Mouse (Mus musculus) liver, adult 2 months (tissue): Measurements from ENCODE around the gene Stk16. TPM values are rescaled to one million over a fixed set of nuclear protein-coding genes. Genes with fewer than 3 reads are reported as not detected.
A peak's percentile ranks its signal among the peaks of the same experiment; 100 is the strongest.

Experiments
- DNase-seq: peaks from one replicate; pipeline ENCODE4 v3.0.0-alpha.2; 2011; ENCODE audit warnings: low read depth, low spot score; ENCODE audit errors: extremely low read depth
- H3K27ac ChIP-seq: fragments of 200-500 bp; replicated peaks from 2 replicates; pipeline ENCODE4 v1.5.1; 2012; ENCODE audit warnings: low read depth, mild to moderate bottlenecking, control low read depth, inconsistent platforms, low read length; ENCODE audit not compliant: insufficient read depth
- H3K27me3 ChIP-seq: fragments of 200-500 bp; 2 replicates; pipeline ENCODE4 v1.6.1; 2012; ENCODE audit warnings: mild to moderate bottlenecking, moderate library complexity, low read length, inconsistent platforms; ENCODE audit not compliant: control insufficient read depth, insufficient read depth
- H3K36me3 ChIP-seq: fragments of 200-500 bp; 2 replicates; pipeline ENCODE4 v1.6.1; 2012; ENCODE audit warnings: low read length, inconsistent platforms; ENCODE audit not compliant: control insufficient read depth, insufficient read depth
- H3K4me1 ChIP-seq: fragments of 200-500 bp; 2 replicates; pipeline ENCODE4 v1.6.1; 2011; ENCODE audit warnings: low read length; ENCODE audit not compliant: control insufficient read depth, insufficient read depth
- H3K4me3 ChIP-seq: fragments of 200-500 bp; 2 replicates; pipeline ENCODE4 v1.5.1; 2011; ENCODE audit warnings: low read depth, mild to moderate bottlenecking, control low read depth, low read length, moderate library complexity; ENCODE audit not compliant: insufficient read depth
- H3K79me2 ChIP-seq: fragments of 200-500 bp; 2 replicates; pipeline ENCODE4 v1.6.1; 2012; ENCODE audit warnings: inconsistent platforms, mild to moderate bottlenecking, low read length, moderate library complexity; ENCODE audit not compliant: control insufficient read depth, insufficient read depth
- H3K9ac ChIP-seq: fragments of 200-500 bp; 2 replicates; pipeline ENCODE4 v1.6.1; 2012; ENCODE audit warnings: low read depth, mild to moderate bottlenecking, control low read depth, inconsistent platforms, low read length
- CTCF ChIP-seq: fragments of 200-500 bp; IDR thresholded peaks from 2 replicates; pipeline ENCODE4 v1.5.1; 2011; ENCODE audit warnings: low read depth, low read length, control low read depth
- POLR2A ChIP-seq: fragments of 200-500 bp; IDR thresholded peaks from 2 replicates; pipeline ENCODE4 v1.6.1; 2011; ENCODE audit warnings: low read length, control low read depth; ENCODE audit not compliant: insufficient read depth; ENCODE audit errors: extremely low read depth
- WGBS: fragments of 180-500 bp; shearing (Covaris S2); methylation state at CpG from one replicate; pipeline ENCODE4 v1.1.7; 2018; 5-methylcytosine and 5-hydroxymethylcytosine counted together
- polyA plus RNA-seq: library from polyadenylated mRNA; depleted of rRNA; stranded (reverse); fragments of >200 nt; gene quantifications from 2 replicates; pipeline ENCODE4 v1.2.3, GENCODE M21; 2012
- total RNA-seq: library from RNA; depleted of rRNA; stranded (reverse); fragments of >200 nt; gene quantifications from 2 replicates; pipeline ENCODE4 v1.2.3, GENCODE M21; 2014

Stk16 gene
- total and polyA plus RNA-seq, 2 experiments, result 57.3 to 221 TPM

- Histone ChIP-seq H3K4me3 (no peak overlapping the region), H3K36me3 (peaks cover under 1% of the 10 kb centered on the region), H3K27ac (no peak overlapping the region), H3K79me2 (peaks cover 6% of the 10 kb centered on the region; the same call in 1 of the 2 replicates), H3K4me1 (peaks cover 12% of the 10 kb centered on the region), H3K27me3 (no peaks in the 10 kb centered on the region), H3K9ac (no peak overlapping the region; the same call in 1 of the 2 replicates)
- WGBS, result 2% methylated on average over 8 of the region's 8 CpGs
- TF ChIP-seq CTCF (peak; percentile 87), POLR2A (no peak)
- peak; percentile 79 for DNase-seq
Observed at GRCm38 (mm10) chr1:75234606-75235005, 24.0 kb downstream of the Stk16 start.

DNA sequence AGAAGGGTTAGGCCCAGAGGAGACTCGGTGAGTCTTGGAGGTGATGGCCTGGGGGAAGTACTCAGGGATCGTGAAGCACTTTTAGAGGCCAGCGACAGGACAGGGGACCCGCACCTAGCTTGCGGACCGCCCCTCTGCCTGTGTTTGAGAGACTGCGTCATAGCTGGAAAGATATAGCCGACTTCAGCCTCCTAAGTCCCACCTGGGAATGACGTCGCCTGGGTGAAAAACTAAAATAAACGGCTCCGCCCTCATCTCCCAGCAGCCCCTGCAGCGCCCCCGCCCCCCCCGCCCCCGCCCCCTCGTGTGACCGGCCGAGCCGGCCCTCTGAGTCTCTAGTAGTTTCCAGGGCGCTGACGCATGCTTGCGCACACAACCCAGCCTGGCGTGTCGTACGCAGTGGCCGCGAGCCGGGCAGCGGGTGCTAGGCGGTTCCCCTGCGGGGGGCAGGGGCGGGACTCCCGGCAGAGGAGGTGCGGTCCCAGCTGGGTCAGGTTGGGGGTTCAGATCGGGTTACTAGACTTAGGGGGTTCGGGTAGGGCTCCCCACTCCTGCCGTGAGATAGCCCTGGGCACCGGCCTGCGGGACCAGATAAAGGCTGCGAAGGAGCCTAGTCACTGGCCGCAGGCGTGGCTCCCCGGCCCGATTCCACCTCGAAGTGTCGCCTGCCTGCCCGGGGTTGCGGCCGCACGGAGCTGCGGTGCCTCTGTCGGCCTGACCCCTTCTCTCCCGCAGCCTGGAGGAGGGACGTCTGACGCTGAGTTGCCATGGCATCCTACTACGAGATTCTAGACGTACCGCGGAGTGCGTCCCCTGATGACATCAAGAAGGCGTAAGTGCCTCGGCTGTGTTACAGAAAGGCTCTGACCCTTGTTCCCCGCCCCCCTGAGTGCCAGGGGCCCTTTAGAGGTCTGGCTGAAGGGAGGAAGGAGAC, 25.7 kb downstream of the Stk16 start, which contains the start of gene Dnajb2:
TSS of gene Dnajb2 (plus strand) at position 290 of the 934 bp plus-strand sequence.
- Histone ChIP-seq H3K79me2 (peaks cover 6% of the 10 kb centered on the region; the same call in 1 of the 2 replicates), H3K4me1 (peaks cover 12% of the 10 kb centered on the region), H3K9ac (peak within 1 kb of the TSS; percentile 91), H3K27me3 (no peaks in the 10 kb centered on the region), H3K4me3 (peak within 1 kb of the TSS; percentile 67), H3K36me3 (peaks cover 6% of the 10 kb centered on the region), H3K27ac (peak within 1 kb of the TSS; percentile 95)
- TF ChIP-seq POLR2A, result peak; percentile 63
- 0 out of 2 replicates have a peak, but pooled peaks have one; percentile 8 for TF ChIP-seq CTCF
- under 1% methylated on average over 64 of the region's 64 CpGs for WGBS
- DNase-seq, result peak; percentile 80

GRCm38 (mm10) chr1:75239591-75239990, 29.0 kb downstream of the Stk16 start:
- no peak for TF ChIP-seq CTCF
- no peak for TF ChIP-seq POLR2A
- H3K4me1 ChIP-seq, result peaks cover 11% of the 10 kb centered on the region
- WGBS, result 95% methylated on average over 10 of the region's 10 CpGs
- H3K4me3 ChIP-seq, result no peak overlapping the region
- no peak overlapping the region for H3K27ac ChIP-seq
- H3K9ac ChIP-seq, result no peak overlapping the region
- H3K36me3 ChIP-seq, result peaks cover 8% of the 10 kb centered on the region
- peaks cover 6% of the 10 kb centered on the region; the same call in 1 of the 2 replicates for H3K79me2 ChIP-seq
- no peak for DNase-seq
- H3K27me3 ChIP-seq, result no peaks in the 10 kb centered on the region

GRCm38 (mm10) chr1:75243411-75243810, 32.8 kb downstream of the Stk16 start:
- H3K4me3 ChIP-seq, result no peak overlapping the region
- no peak overlapping the region for H3K9ac ChIP-seq
- no peaks in the 10 kb centered on the region for H3K79me2 ChIP-seq
- no peak overlapping the region for H3K27ac ChIP-seq
- WGBS, result 94% methylated on average over 14 of the region's 14 CpGs
- TF ChIP-seq CTCF, result no peak
- TF ChIP-seq POLR2A, result no peak
- no peaks in the 10 kb centered on the region for H3K27me3 ChIP-seq
- peaks cover 8% of the 10 kb centered on the region for H3K36me3 ChIP-seq
- no peak for DNase-seq
- H3K4me1 ChIP-seq, result no peaks in the 10 kb centered on the region

- Histone ChIP-seq H3K27ac (no peak overlapping the region), H3K79me2 (no peaks in the 10 kb centered on the region), H3K9ac (no peak overlapping the region), H3K36me3 (peaks cover 8% of the 10 kb centered on the region), H3K27me3 (no peaks in the 10 kb centered on the region), H3K4me1 (no peaks in the 10 kb centered on the region), H3K4me3 (no peak overlapping the region)
- DNase-seq, result no peak
- TF ChIP-seq POLR2A (no peak), CTCF (no peak)
- 97% methylated on average over 12 of the region's 12 CpGs for WGBS
Observed at GRCm38 (mm10) chr1:75244175-75244826, 33.7 kb downstream of the Stk16 start.
